Mouse (Mus musculus) stomach, postnatal 0 days (tissue): ENCODE measurements at regions not wholly inside any gene's neighbourhood (a gene's known extent, or its start where the extent isn't known, plus 50 kb on each side); places are given as distances from the start of the nearest gene placed in this dataset.
A peak's percentile ranks its signal among the peaks of the same experiment; 100 is the strongest.

Experiments
- ATAC-seq: fragments of 200-750 bp; cut with Nextera tagmentation; 2 replicates; pipeline ENCODE4 v1.8.0; 2017; ENCODE audit not compliant: low FRiP score, low TSS enrichment
- DNase-seq: peaks from one replicate; pipeline ENCODE4 v3.0.0-alpha.2; 2016; ENCODE audit warnings: low spot score
- H3K27ac ChIP-seq: fragments of 300-500 bp; sonication (generic); replicated peaks from 2 replicates; pipeline ENCODE4 v1.5.1; 2014; ENCODE audit warnings: mild to moderate bottlenecking, control low read depth
- H3K27me3 ChIP-seq: fragments of 300-500 bp; sonication (generic); 2 replicates; pipeline ENCODE4 v1.6.1; 2014; ENCODE audit warnings: low read length; ENCODE audit not compliant: control insufficient read depth, insufficient read depth
- H3K36me3 ChIP-seq: fragments of 300-500 bp; sonication (generic); 2 replicates; pipeline ENCODE4 v1.6.1; 2014; ENCODE audit warnings: low read length, mixed read lengths; ENCODE audit not compliant: control insufficient read depth, insufficient read depth
- H3K4me1 ChIP-seq: fragments of 300-500 bp; sonication (generic); replicated peaks from 2 replicates; pipeline ENCODE4 v1.6.1; 2014; ENCODE audit warnings: antibody characterized with exemption; ENCODE audit not compliant: control insufficient read depth, insufficient read depth
- H3K4me2 ChIP-seq: fragments of 300-500 bp; sonication (generic); replicated peaks from 2 replicates; pipeline ENCODE4 v1.6.1; 2014; ENCODE audit warnings: low read depth, mild to moderate bottlenecking, control low read depth, moderate library complexity
- H3K4me3 ChIP-seq: fragments of 300-500 bp; sonication (generic); 2 replicates; pipeline ENCODE4 v1.5.1; 2014; ENCODE audit warnings: low read depth, low read length, control low read depth
- H3K9ac ChIP-seq: fragments of 300-500 bp; sonication (generic); 2 replicates; pipeline ENCODE4 v1.6.1; 2014; ENCODE audit warnings: mild to moderate bottlenecking, low read length, control low read depth, mixed read lengths
- H3K9me3 ChIP-seq: fragments of 300-500 bp; sonication (generic); 2 replicates; pipeline ENCODE4 v1.6.1; 2016; ENCODE audit warnings: low read length; ENCODE audit not compliant: control insufficient read depth
- CTCF ChIP-seq: IDR thresholded peaks from 2 replicates; pipeline ENCODE4 v1.5.1; 2016; ENCODE audit warnings: antibody characterized with exemption, low read depth, mild to moderate bottlenecking, moderate library complexity
- EP300 ChIP-seq: optimal IDR thresholded peaks from 2 replicates; pipeline ENCODE3; 2016; ENCODE audit warnings: antibody characterized with exemption
- WGBS: fragments of 180-500 bp; shearing (Covaris S2); extraction: QIAGEN DNeasy Blood & Tissue Kit; methylation state at CpG from one replicate; pipeline ENCODE4 v1.1.7; 2014; 5-methylcytosine and 5-hydroxymethylcytosine counted together

GRCm38 (mm10) chr3:121593143-121593542 lies 60.9 kb upstream of the Slc44a3 start:
- no peaks in the 10 kb centered on the region for H3K9me3 ChIP-seq
- H3K27ac ChIP-seq = no peak overlapping the region
- 67% methylated on average over 4 of the region's 4 CpGs for WGBS
- H3K9ac ChIP-seq = no peak overlapping the region
- H3K36me3 ChIP-seq = no peaks in the 10 kb centered on the region
- H3K4me2 ChIP-seq = no peak overlapping the region
- no peaks in the 10 kb centered on the region for H3K4me1 ChIP-seq
- DNase-seq (no peak), ATAC-seq (no peak)
- H3K27me3 ChIP-seq = no peaks in the 10 kb centered on the region
- no peak overlapping the region for H3K4me3 ChIP-seq
- TF ChIP-seq EP300 (no peak), CTCF (no peak)

- no peak for DNase-seq
- H3K27ac ChIP-seq = peak overlapping the region; percentile 63; the same call in 1 of the 2 replicates
- H3K9ac ChIP-seq = no peak overlapping the region
- H3K4me2 ChIP-seq = no peak overlapping the region
- no peak overlapping the region for H3K4me3 ChIP-seq
- no peaks in the 10 kb centered on the region for H3K9me3 ChIP-seq
- no peaks in the 10 kb centered on the region for H3K36me3 ChIP-seq
- H3K4me1 ChIP-seq = 0 out of 2 replicates have a peak, but pooled peaks cover 2% of the 10 kb centered on the region
- 85% methylated on average over 9 of the region's 9 CpGs for WGBS
- H3K27me3 ChIP-seq = no peaks in the 10 kb centered on the region
- ATAC-seq = no peak
- TF ChIP-seq CTCF (no peak), EP300 (no peak)
Measured at GRCm38 (mm10) chr3:121589494-121589885, 57.3 kb upstream of the Slc44a3 start.

GRCm38 (mm10) chr3:121588737-121589493 lies 56.7 kb upstream of the Slc44a3 start:
- ATAC-seq = peak; percentile 89
- TF ChIP-seq EP300 (no peak), CTCF (no peak)
- DNase-seq = peak; percentile 23
- Histone ChIP-seq H3K4me2 (no peak overlapping the region), H3K9ac (no peak overlapping the region), H3K4me3 (no peak overlapping the region), H3K27me3 (no peaks in the 10 kb centered on the region), H3K27ac (peak overlapping the region; percentile 75), H3K9me3 (no peaks in the 10 kb centered on the region), H3K36me3 (no peaks in the 10 kb centered on the region), H3K4me1 (0 out of 2 replicates have a peak, but pooled peaks cover 2% of the 10 kb centered on the region)
- 42% methylated on average over 14 of the region's 14 CpGs for WGBS

GRCm38 (mm10) chr3:121585306-121585705 lies 53.1 kb upstream of the Slc44a3 start:
- no peak overlapping the region for H3K9ac ChIP-seq
- H3K4me1 ChIP-seq = 0 out of 2 replicates have a peak, but pooled peaks cover 2% of the 10 kb centered on the region
- H3K27ac ChIP-seq = no peak overlapping the region; the same call in 1 of the 2 replicates
- no peak overlapping the region for H3K4me2 ChIP-seq
- no peak for ATAC-seq
- no peak for DNase-seq
- TF ChIP-seq CTCF (no peak), EP300 (no peak)
- WGBS = 84% methylated on average over 5 of the region's 5 CpGs
- H3K4me3 ChIP-seq = no peak overlapping the region
- H3K9me3 ChIP-seq = no peaks in the 10 kb centered on the region
- H3K27me3 ChIP-seq = no peaks in the 10 kb centered on the region
- no peaks in the 10 kb centered on the region for H3K36me3 ChIP-seq

GRCm38 (mm10) chr3:121584736-121585151 lies 52.5 kb upstream of the Slc44a3 start:
- Histone ChIP-seq H3K4me2 (no peak overlapping the region), H3K27me3 (no peaks in the 10 kb centered on the region), H3K9me3 (no peaks in the 10 kb centered on the region), H3K4me1 (0 out of 2 replicates have a peak, but pooled peaks cover 2% of the 10 kb centered on the region), H3K4me3 (no peak overlapping the region), H3K9ac (no peak overlapping the region), H3K36me3 (no peaks in the 10 kb centered on the region), H3K27ac (no peak overlapping the region; the same call in 1 of the 2 replicates)
- ATAC-seq = peak; percentile 68
- 37% methylated on average over 5 of the region's 5 CpGs for WGBS
- peak; percentile 31 for TF ChIP-seq EP300
- no peak for TF ChIP-seq CTCF
- peak; percentile 23 for DNase-seq

- H3K36me3 ChIP-seq = no peaks in the 10 kb centered on the region
- H3K4me3 ChIP-seq = no peak overlapping the region
- no peaks in the 10 kb centered on the region for H3K27me3 ChIP-seq
- H3K4me2 ChIP-seq = no peak overlapping the region
- ATAC-seq (0 out of 2 replicates have a peak, but pooled peaks have one; percentile 7), DNase-seq (no peak)
- H3K9me3 ChIP-seq = no peaks in the 10 kb centered on the region
- no peak for TF ChIP-seq EP300
- TF ChIP-seq CTCF = no peak
- 0 out of 2 replicates have a peak overlapping the region, but pooled peaks have one; percentile 58 for H3K27ac ChIP-seq
- H3K9ac ChIP-seq = no peak overlapping the region
- 0 out of 2 replicates have a peak, but pooled peaks cover 2% of the 10 kb centered on the region for H3K4me1 ChIP-seq
Measured at GRCm38 (mm10) chr3:121584317-121584716, 52.1 kb upstream of the Slc44a3 start.
